In the genomic region with DNA sequence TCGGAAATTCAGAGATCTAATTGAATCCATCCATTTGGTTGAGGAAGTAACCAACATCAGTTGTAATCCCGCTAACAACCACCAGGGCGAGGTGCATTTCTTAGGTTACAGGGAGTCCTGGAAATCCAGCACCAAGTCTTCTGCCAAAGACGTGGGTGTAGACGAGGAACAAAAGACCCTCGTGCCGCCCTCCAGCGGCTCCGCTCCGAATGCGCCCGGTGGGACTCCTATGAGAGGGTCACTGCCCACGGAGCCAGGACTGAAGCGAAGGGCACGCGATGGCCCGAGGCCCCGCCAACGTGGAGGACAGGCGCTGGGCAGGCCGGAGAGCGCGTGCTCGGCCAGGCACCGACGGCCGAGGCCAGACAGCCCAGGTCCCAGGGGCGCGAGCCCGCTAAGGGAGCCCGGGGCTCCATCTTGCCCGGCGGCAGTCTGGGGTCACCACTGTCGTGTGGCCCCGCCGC, we compare ENCODE assay signal across 8 mouse cellular contexts. TPM values are rescaled to one million over a fixed set of nuclear protein-coding genes. Genes with fewer than 3 reads are reported as not detected.
DNase-seq lines count a peak whose midpoint lies in the region; ATAC-seq and TF ChIP-seq lines count a peak whose summit lies in the region.

No protein-coding gene starts in this region.

- no peaks in the 10 kb centered on the region; the same call in 1 of the 2 replicates for H3K4me1 ChIP-seq in cerebellum, adult 2 months (ENCODE audit: control insufficient read depth, insufficient read depth, low read length)
- peaks cover 12% of the 10 kb centered on the region for H3K4me1 ChIP-seq in forebrain, postnatal 0 days (ENCODE audit: insufficient read depth)
- H3K4me1 ChIP-seq in hindbrain, embryonic 10.5 days (replicated peaks): peaks cover 17% of the 10 kb centered on the region
- peaks cover 7% of the 10 kb centered on the region for H3K4me1 ChIP-seq in lung, embryonic 16.5 days (replicated peaks; ENCODE audit: control insufficient read depth, insufficient read depth, low read length)
- no peaks in the 10 kb centered on the region for H3K4me1 ChIP-seq in thymus, adult 2 months (replicated peaks; ENCODE audit: control insufficient read depth, insufficient read depth, low read length)

- 2% methylated on average over 36 of the region's 36 CpGs for WGBS in cerebellum, adult 2 months
- 1% methylated on average over 36 of the region's 36 CpGs for WGBS in forebrain, postnatal 0 days
- under 1% methylated on average over 36 of the region's 36 CpGs for WGBS in hindbrain, embryonic 10.5 days
- 1% methylated on average over 36 of the region's 36 CpGs for WGBS in lung, embryonic 16.5 days
- 2% methylated on average over 36 of the region's 36 CpGs for WGBS in thymus, adult 2 months

- DNase-seq in MEL-GATA-1-ER (ENCODE audit: extremely low read depth, low read depth): peak; percentile 88
- peak; percentile 78 to 79 for DNase-seq in cerebellum, adult 2 months
- DNase-seq in forebrain, postnatal 0 days: peak; percentile 93
- peak; percentile 91 for DNase-seq in hindbrain, embryonic 10.5 days (ENCODE audit: low spot score)
- DNase-seq in layer of hippocampus, adult 9-11 months: peak; percentile 80
- peak; percentile 56 for DNase-seq in ovary, adult 18-20 months (ENCODE audit: low spot score)
- peak; percentile 89 for DNase-seq in thymus, adult 2 months

- H3K4me2 ChIP-seq in forebrain, postnatal 0 days (ENCODE audit: low read depth): peak overlapping the region; percentile 65
- peak overlapping the region; percentile 74 for H3K4me2 ChIP-seq in lung, embryonic 16.5 days (ENCODE audit: low read depth, low read length)

- H3K4me3 ChIP-seq in cerebellum, adult 2 months (replicated peaks; ENCODE audit: insufficient read depth, low read depth, low read length): peak overlapping the region; percentile 58
- peak overlapping the region; percentile 41 for H3K4me3 ChIP-seq in forebrain, postnatal 0 days (ENCODE audit: low read depth, low read length)
- H3K4me3 ChIP-seq in hindbrain, embryonic 10.5 days: peak overlapping the region; percentile 64
- H3K4me3 ChIP-seq in lung, embryonic 16.5 days (ENCODE audit: low read length): peak overlapping the region; percentile 52
- H3K4me3 ChIP-seq in thymus, adult 2 months (ENCODE audit: control insufficient read depth, insufficient read depth, low read length): peak overlapping the region; percentile 87

- peak; percentile 49; the same call in 1 of the 2 replicates for TF ChIP-seq CTCF in cerebellum, adult 2 months (IDR thresholded peaks at IDR 0.05; ENCODE audit: borderline replicate concordance, insufficient read depth, low read depth, low read length)
- TF ChIP-seq CTCF in forebrain, postnatal 0 days (IDR thresholded peaks at IDR 0.05; ENCODE audit: low read depth): peak; percentile 84
- peak; percentile 35; the same call in 1 of the 2 replicates for TF ChIP-seq CTCF in thymus, adult 2 months (IDR thresholded peaks at IDR 0.05; ENCODE audit: borderline replicate concordance, control insufficient read depth, extremely low read depth, insufficient read depth, low read length, poor library complexity)

- no peak overlapping the region for H3K27ac ChIP-seq in cerebellum, adult 2 months (ENCODE audit: insufficient read depth, low read length)
- H3K27ac ChIP-seq in forebrain, postnatal 0 days (ENCODE audit: low read depth, low read length): peak overlapping the region; percentile 94
- peak overlapping the region; percentile 96 for H3K27ac ChIP-seq in hindbrain, embryonic 10.5 days
- H3K27ac ChIP-seq in lung, embryonic 16.5 days (ENCODE audit: low read length): peak overlapping the region; percentile 81
- H3K27ac ChIP-seq in thymus, adult 2 months (ENCODE audit: control insufficient read depth, insufficient read depth, low read length): peak overlapping the region; percentile 20; the same call in 1 of the 2 replicates

- TF ChIP-seq POLR2A in cerebellum, adult 2 months (IDR thresholded peaks at IDR 0.05; ENCODE audit: borderline replicate concordance, insufficient read depth, low read length): no peak
- TF ChIP-seq POLR2A in thymus, adult 2 months (IDR thresholded peaks at IDR 0.05; ENCODE audit: control insufficient read depth, extremely low read depth, insufficient read depth, low read length, poor library complexity): no peak; the same call in 1 of the 2 replicates

- no peaks in the 10 kb centered on the region for H3K9me3 ChIP-seq in forebrain, postnatal 0 days (ENCODE audit: low read length)
- H3K9me3 ChIP-seq in hindbrain, embryonic 10.5 days: no peaks in the 10 kb centered on the region
- H3K9me3 ChIP-seq in lung, embryonic 16.5 days (ENCODE audit: control insufficient read depth, low read length): 0 out of 2 replicates have a peak, but pooled peaks cover 3% of the 10 kb centered on the region

- no peaks in the 10 kb centered on the region for H3K36me3 ChIP-seq in forebrain, postnatal 0 days (ENCODE audit: insufficient read depth)
- peaks cover 22% of the 10 kb centered on the region for H3K36me3 ChIP-seq in hindbrain, embryonic 10.5 days
- H3K36me3 ChIP-seq in lung, embryonic 16.5 days (ENCODE audit: control insufficient read depth, insufficient read depth, low read length): peaks cover 5% of the 10 kb centered on the region
- H3K36me3 ChIP-seq in thymus, adult 2 months (ENCODE audit: control insufficient read depth, insufficient read depth, low read length): 0 out of 2 replicates have a peak, but pooled peaks cover 4% of the 10 kb centered on the region

- H3K9ac ChIP-seq in forebrain, postnatal 0 days: peak overlapping the region; percentile 82
- peak overlapping the region; percentile 63 for H3K9ac ChIP-seq in lung, embryonic 16.5 days (ENCODE audit: low read length)

- ATAC-seq in forebrain, postnatal 0 days: peak; percentile 34
- peak; percentile 24 for ATAC-seq in lung, embryonic 16.5 days (ENCODE audit: low read depth)

- no peaks in the 10 kb centered on the region for H3K27me3 ChIP-seq in cerebellum, adult 2 months (ENCODE audit: control insufficient read depth, insufficient read depth, low read length)
- no peaks in the 10 kb centered on the region for H3K27me3 ChIP-seq in forebrain, postnatal 0 days (ENCODE audit: insufficient read depth, low read length)
- H3K27me3 ChIP-seq in hindbrain, embryonic 10.5 days (ENCODE audit: insufficient read depth, poor library complexity, severe bottlenecking): no peaks in the 10 kb centered on the region
- H3K27me3 ChIP-seq in lung, embryonic 16.5 days (ENCODE audit: control insufficient read depth, insufficient read depth, low read depth, low read length): no peaks in the 10 kb centered on the region
- H3K27me3 ChIP-seq in thymus, adult 2 months (ENCODE audit: control insufficient read depth, insufficient read depth, low read length): no peaks in the 10 kb centered on the region

RNA-seq across cellular contexts. Expression of gene Zmym2, which starts 1.1 kb away (rescaled TPM):
- 41.5 and 44.3 TPM in 2 replicates for polyA plus RNA-seq in cerebellum, adult 2 months (2012; rRNA removed)
- 55.5 and 79.9 TPM in 2 replicates for total RNA-seq in forebrain, postnatal 0 days (2014; rRNA removed)
- polyA plus RNA-seq in forebrain, postnatal 0 days (2015; fragmentation: Nextera tagmentation; extraction: Ambion mirVana): 24.2 and 29.9 TPM in 2 replicates
- 47.9 and 62.1 TPM in 2 replicates for polyA plus RNA-seq in hindbrain, embryonic 10.5 days (2016; fragmentation: Nextera tagmentation; extraction: Ambion mirVana)
- polyA plus RNA-seq in lung, embryonic 16.5 days (2015; fragmentation: Nextera tagmentation; extraction: Ambion mirVana): 43.0 and 48.5 TPM in 2 replicates
- polyA plus RNA-seq in thymus, adult 2 months (2012; rRNA removed): 15.3 and 16.6 TPM in 2 replicates
